In the genomic region with DNA sequence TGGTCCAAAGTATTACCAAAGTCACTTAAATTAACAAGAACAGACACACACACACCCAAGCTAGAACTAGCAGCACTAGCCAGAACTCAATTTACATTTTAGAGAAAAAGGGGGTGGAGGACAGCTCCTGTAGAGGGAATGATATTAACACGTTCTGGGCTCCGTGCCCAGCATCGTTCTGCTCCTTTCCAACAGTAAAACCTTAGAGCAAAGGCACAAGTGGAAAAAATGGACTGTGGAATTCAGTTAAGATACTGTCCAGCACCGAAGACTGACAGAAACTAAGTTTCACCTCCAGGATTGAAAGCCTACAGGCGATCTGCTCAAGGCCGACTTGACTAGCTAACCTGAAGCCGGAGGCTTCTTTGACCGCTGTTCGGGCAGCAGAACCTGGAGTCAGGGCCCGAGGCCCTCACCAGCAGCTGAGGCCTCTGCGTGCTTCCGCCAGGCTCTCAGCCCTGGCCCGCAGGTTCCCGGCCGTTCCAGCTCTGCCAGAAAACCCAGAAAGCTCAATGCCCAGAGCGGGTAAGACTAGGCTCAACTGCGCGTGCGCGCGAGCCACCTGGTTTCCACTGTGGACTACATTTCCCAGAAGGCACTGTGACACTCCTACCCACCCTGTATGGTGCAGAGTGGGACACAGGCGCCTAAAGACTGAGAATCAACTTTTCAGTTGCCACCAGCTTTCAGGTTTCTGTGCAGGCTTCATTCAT, we compare ENCODE assay signal across 8 mouse cellular contexts. TPM values are rescaled to one million over a fixed set of nuclear protein-coding genes. Genes with fewer than 3 reads are reported as not detected.
DNase-seq lines count a peak whose midpoint lies in the region; ATAC-seq lines count a peak whose summit lies in the region.

TSS of gene Zfp879 (minus strand) at position 530 of the 713 bp plus-strand sequence.

- peak; percentile 97 for ATAC-seq in intestine, embryonic 15.5 days
- peak; percentile 97 for ATAC-seq in megakaryocyte-erythroid progenitor cell, adult 5-6 weeks (replicated peaks; ENCODE audit: low FRiP score, low TSS enrichment, poor library complexity, severe bottlenecking)

- 12% methylated on average over 22 of the region's 22 CpGs for WGBS in intestine, embryonic 15.5 days

- no peaks in the 10 kb centered on the region; the same call in 1 of the 2 replicates for H3K4me1 ChIP-seq in intestine, embryonic 15.5 days (replicated peaks)

- peak; percentile 91 for DNase-seq in adrenal gland, adult 2 months
- peak; percentile 96 for DNase-seq in embryo, embryonic 10.5 days (ENCODE audit: low spot score)
- peak; percentile 82 to 85 for DNase-seq in gastrocnemius, postnatal 36 days
- peak; percentile 93 to 94 for DNase-seq in left cerebral cortex, postnatal 10 days (ENCODE audit: extremely low spot score in 1 of 2, low spot score in 2 of 2)
- DNase-seq in right cerebral cortex, postnatal 36 days (ENCODE audit: low spot score in 2 of 2) = peak; percentile 95
- peak; percentile 79 to 86 for DNase-seq in urinary bladder, postnatal 4 days (ENCODE audit: low spot score in 2 of 2)

- peak within 1 kb of the TSS; percentile 74 for H3K4me2 ChIP-seq in intestine, embryonic 15.5 days (replicated peaks)

- H3K9ac ChIP-seq in intestine, embryonic 15.5 days = peak within 1 kb of the TSS; percentile 52

- H3K36me3 ChIP-seq in intestine, embryonic 15.5 days = no peaks in the 10 kb centered on the region

- peak within 1 kb of the TSS; percentile 35 for H3K4me3 ChIP-seq in intestine, embryonic 15.5 days (replicated peaks)

- peak within 1 kb of the TSS; percentile 87 for H3K27ac ChIP-seq in intestine, embryonic 15.5 days

- intact Hi-C loops in gastrocnemius, postnatal 36 days (cut with DNase I) = no loop called here
- intact Hi-C loops in left cerebral cortex, postnatal 10 days (cut with DNase I) = no loop called here

- H3K27me3 ChIP-seq in intestine, embryonic 15.5 days (replicated peaks) = no peaks in the 10 kb centered on the region

- no peaks in the 10 kb centered on the region for H3K9me3 ChIP-seq in intestine, embryonic 15.5 days

RNA-seq across cellular contexts. Expression of gene Zfp879, which starts in this region (rescaled TPM):
- total RNA-seq in adrenal gland, adult 2 months (2021) = under 1 TPM; 0.69 to 0.93 TPM
- 0.03 and 0.10 TPM in 2 replicates for polyA plus RNA-seq in adrenal gland, adult 2 months (2012; rRNA removed)
- 1 to 10 TPM; 1.4 TPM for total RNA-seq in gastrocnemius, postnatal 36 days (2021)
- polyA plus RNA-seq in intestine, embryonic 15.5 days (2015; fragmentation: Nextera tagmentation; extraction: Ambion mirVana) = 0.33 and 0.44 TPM in 2 replicates
- total RNA-seq in left cerebral cortex, postnatal 10 days (2021) = 1 to 10 TPM; 3.9 to 4.3 TPM
- total RNA-seq in megakaryocyte-erythroid progenitor cell, adult 5-6 weeks (2014; fragmentation: Nextera tagmentation) = not detected in 2 replicates
- total RNA-seq in megakaryocyte-erythroid progenitor cell, adult 5-6 weeks (2017) = 0.08 and 0.14 TPM in 2 replicates

Comparison
In these comparisons a context has a peak if more than half of its experiments do, and no peak if none do; other contexts are left out.
1. Peak in every context shown above with its lines: DNase-seq, ATAC-seq, H3K4me3 ChIP-seq and H3K27ac ChIP-seq.
2. Peak in DNase-seq in adrenal gland, adult 2 months; RNA of the gene not detected or under 1 TPM.
3. Peak in ATAC-seq, H3K4me3 ChIP-seq, H3K27ac ChIP-seq, H3K9ac ChIP-seq and H3K4me2 ChIP-seq in intestine, embryonic 15.5 days; RNA of the gene not detected or under 1 TPM.
4. Peak in ATAC-seq in megakaryocyte-erythroid progenitor cell, adult 5-6 weeks; RNA of the gene not detected or under 1 TPM.